Mouse (Mus musculus) liver, adult 2 months (tissue): ENCODE data around the gene Foxl1.

Experiments used
- CTCF ChIP-seq: fragments of 200-500 bp; IDR thresholded peaks from 2 replicates; pipeline ENCODE4 v1.5.1; 2011; ENCODE audit warnings: low read depth, low read length, control low read depth
- POLR2A ChIP-seq: fragments of 200-500 bp; IDR thresholded peaks from 2 replicates; pipeline ENCODE4 v1.6.1; 2011; ENCODE audit warnings: low read length, control low read depth; ENCODE audit not compliant: insufficient read depth; ENCODE audit errors: extremely low read depth

GRCm38 (mm10) chr8:121115136-121115535 is 12.6 kb upstream of the Foxl1 start:
- TF ChIP-seq POLR2A = no peak
- no peak for TF ChIP-seq CTCF
